ENCODE assay signal across 11 mouse cellular contexts in the genomic region with DNA sequence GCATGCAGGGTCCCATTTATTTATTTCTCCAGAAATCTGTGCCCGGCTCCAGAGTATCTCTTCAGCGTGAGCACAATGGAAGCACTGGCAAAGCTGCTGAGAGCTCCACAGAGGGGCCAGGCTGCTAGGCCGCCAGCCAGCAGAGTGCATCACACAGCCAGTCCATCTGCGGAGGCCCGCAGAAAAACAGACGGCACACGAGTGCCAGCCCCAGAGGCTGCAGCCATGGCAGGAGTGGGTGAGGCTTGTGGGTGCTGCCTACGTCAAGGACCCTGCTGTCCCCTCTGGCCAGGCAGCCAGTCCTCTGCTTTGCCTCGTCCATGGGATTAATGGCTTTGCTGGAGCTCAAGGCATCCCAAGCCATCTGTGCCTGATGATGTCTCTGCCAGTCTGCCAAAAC. TPM values are rescaled to one million over a fixed set of nuclear protein-coding genes. Genes with fewer than 3 reads are reported as not detected.
A peak's percentile ranks its signal among the peaks of the same experiment; 100 is the strongest.
DNase-seq lines count a peak whose midpoint lies in the region; ATAC-seq lines count a peak whose summit lies in the region.
"Had no signal": no experiment of that assay in that cellular context is flagged by ENCODE, and none has a peak within 500 bp of the region (broad histone marks: within the 10 kb centered on the region; RNA-seq: fewer than 3 reads in every experiment).

No protein-coding gene starts in this region.

- DNase-seq in heart, postnatal 4 days: no peak
- peak; percentile 91 for DNase-seq in brain, adult 2 months (ENCODE audit: low read depth, low spot score)
- DNase-seq in cerebellum, postnatal 25 days: peak; percentile 78 to 84
- no peak for DNase-seq in ovary, adult 18-20 months (ENCODE audit: low spot score)
- DNase-seq in layer of hippocampus, adult 9-10 months (ENCODE audit: low spot score): no peak
- DNase-seq in ovary, postnatal 14 days (ENCODE audit: low spot score): no peak
- DNase-seq: adrenal gland, postnatal 14 days; lung, postnatal 14 days had no signal

- ATAC-seq in heart, embryonic 16.5 days (replicated peaks; ENCODE audit: extremely low read depth, insufficient read depth, low FRiP score): no peak

- WGBS in heart, embryonic 16.5 days: 46% methylated on average over 9 of the region's 9 CpGs
- 87% methylated on average over 9 of the region's 9 CpGs for WGBS in macrophage (ENCODE audit: missing documents)

- no peaks in the 10 kb centered on the region for H3K36me3 ChIP-seq in heart, embryonic 16.5 days (ENCODE audit: control insufficient read depth, insufficient read depth)
- H3K36me3 ChIP-seq in macrophage (ENCODE audit: inconsistent target): no peaks in the 10 kb centered on the region

- 0 out of 2 replicates have a peak overlapping the region, but pooled peaks have one; percentile 20 for H3K9ac ChIP-seq in heart, embryonic 16.5 days (ENCODE audit: low read length)

- H3K27me3 ChIP-seq in heart, embryonic 16.5 days (ENCODE audit: control insufficient read depth, insufficient read depth, low read length): no peaks in the 10 kb centered on the region

- peaks cover 100% of the 10 kb centered on the region for H3K79me2 ChIP-seq in macrophage (ENCODE audit: inconsistent target)

- H3K9me3 ChIP-seq in heart, embryonic 16.5 days (replicated peaks; ENCODE audit: control insufficient read depth, low read length): no peaks in the 10 kb centered on the region

- peaks cover 97% of the 10 kb centered on the region for H3K4me1 ChIP-seq in heart, embryonic 16.5 days (ENCODE audit: control insufficient read depth, insufficient read depth, low read length)

- no peak overlapping the region for H3K4me3 ChIP-seq in heart, embryonic 16.5 days (ENCODE audit: low read length)
- H3K4me3 ChIP-seq in macrophage (ENCODE audit: inconsistent target): no peak overlapping the region
- H3K4me3 ChIP-seq: erythroblast, embryonic 14.5 days had no signal

- no peak overlapping the region for H3K4me2 ChIP-seq in heart, embryonic 16.5 days (ENCODE audit: low read depth, low read length)

- H3K27ac ChIP-seq in heart, embryonic 16.5 days (ENCODE audit: low read length): peak overlapping the region; percentile 88
- H3K27ac ChIP-seq in macrophage: peak overlapping the region; percentile 97

RNA-seq across cellular contexts. Expression of a gene that starts 19.8 kb away (rescaled TPM):
- polyA plus RNA-seq in heart, embryonic 16.5 days (2015; fragmentation: Nextera tagmentation; extraction: Ambion mirVana): 20.6 and 22.6 TPM in 2 replicates
- total RNA-seq in heart, postnatal 4 days (2021): 10 to 100 TPM; 67.0 to 78.5 TPM
- total RNA-seq in macrophage (2018; cell fraction: chromatin; rRNA removed): 100 to 1,000 TPM; 201 to 426 (median 339) TPM
- 100 to 1,000 TPM; 130 to 224 (median 189) TPM for total RNA-seq in macrophage (2018; cell fraction: cytosol; rRNA removed)
- total RNA-seq in macrophage (2018; cell fraction: nucleus; rRNA removed): 100 to 1,000 TPM; 176 to 364 (median 261) TPM
- polyA plus RNA-seq in macrophage (2018): 74.5 to 135 TPM (median 101 TPM) in 3 replicates

Comparison
In these comparisons a context has a peak if more than half of its experiments do, and no peak if none do; other contexts are left out.
1. DNase-seq: peak in brain, adult 2 months (single experiment) and cerebellum, postnatal 25 days (2 of 2); none in heart, postnatal 4 days (single experiment), ovary, adult 18-20 months (single experiment), layer of hippocampus, adult 9-10 months (single experiment) and ovary, postnatal 14 days (single experiment).